Mouse (Mus musculus) kidney, adult 9 months (tissue): ENCODE measurements around the gene H13.
A peak's percentile ranks its signal among the peaks of the same experiment; 100 is the strongest.

ENCODE experiments used
- DNase-seq: peaks from one replicate; pipeline ENCODE4 v3.0.0; 2022

The H13 gene

GRCm38 (mm10) chr2:152669256-152669638 is at the start of gene H13:
Gene H13 (plus strand): TSS chr2:152669461.
- peak; percentile 92 for DNase-seq

GRCm38 (mm10) chr2:152620367-152621134 is 48.7 kb upstream of the H13 start:
- no peak for DNase-seq

- DNase-seq: no peak
These were observed 47.1 kb upstream of the H13 start for GRCm38 (mm10) chr2:152622151-152622550.

GRCm38 (mm10) chr2:152622953-152623352 is 46.3 kb upstream of the H13 start, which contains the start of gene Defb25:
Gene Defb25 (minus strand): TSS chr2:152623053.
- DNase-seq: no peak

- DNase-seq: no peak
These were observed 44.7 kb upstream of the H13 start for GRCm38 (mm10) chr2:152624566-152624965.

- no peak for DNase-seq
These were observed 44.0 kb upstream of the H13 start for GRCm38 (mm10) chr2:152625256-152625655.

GRCm38 (mm10) chr2:152626774-152627591 is 42.3 kb upstream of the H13 start, which contains the start of gene Rem1:
Gene Rem1 (plus strand): TSS chr2:152626951.
- DNase-seq: no peak

GRCm38 (mm10) chr2:152628066-152628465 is 41.2 kb upstream of the H13 start:
- no peak for DNase-seq

- DNase-seq: no peak
These were observed 40.0 kb upstream of the H13 start for GRCm38 (mm10) chr2:152629239-152629638.

- no peak for DNase-seq
These were observed 39.4 kb upstream of the H13 start for GRCm38 (mm10) chr2:152629904-152630303.

- no peak for DNase-seq
These were observed 35.9 kb upstream of the H13 start for GRCm38 (mm10) chr2:152633334-152633733.

- no peak for DNase-seq
These were observed 35.0 kb upstream of the H13 start for GRCm38 (mm10) chr2:152634311-152634710.

GRCm38 (mm10) chr2:152636246-152637005 is 32.8 kb upstream of the H13 start:
- peak; percentile 68 for DNase-seq

- no peak for DNase-seq
These were observed 32.3 kb upstream of the H13 start for GRCm38 (mm10) chr2:152637006-152637322.

GRCm38 (mm10) chr2:152637381-152637780 is 31.9 kb upstream of the H13 start:
- no peak for DNase-seq

GRCm38 (mm10) chr2:152638865-152639264 is 30.4 kb upstream of the H13 start:
- DNase-seq: no peak

- peak; percentile 62 for DNase-seq
These were observed 29.7 kb upstream of the H13 start for GRCm38 (mm10) chr2:152639406-152640113.

GRCm38 (mm10) chr2:152652901-152653620 is 16.2 kb upstream of the H13 start:
- DNase-seq: peak; percentile 57

GRCm38 (mm10) chr2:152653874-152654715 is 15.2 kb upstream of the H13 start:
- DNase-seq: no peak

- DNase-seq: peak; percentile 34
These were observed 11.9 kb upstream of the H13 start for GRCm38 (mm10) chr2:152657398-152657797.

GRCm38 (mm10) chr2:152661163-152661562 is 8.1 kb upstream of the H13 start:
- peak; percentile 32 for DNase-seq
